Mouse (Mus musculus) mesoderm, embryonic 11.5 days (tissue): Measurements from ENCODE around the gene Gm20388.
A peak's percentile ranks its signal among the peaks of the same experiment; 100 is the strongest.

Experiments used
- DNase-seq: peaks from one replicate; pipeline ENCODE4 v3.0.0-alpha.2; 2012; ENCODE audit warnings: low read depth, low spot score

Gm20388 gene

DNA sequence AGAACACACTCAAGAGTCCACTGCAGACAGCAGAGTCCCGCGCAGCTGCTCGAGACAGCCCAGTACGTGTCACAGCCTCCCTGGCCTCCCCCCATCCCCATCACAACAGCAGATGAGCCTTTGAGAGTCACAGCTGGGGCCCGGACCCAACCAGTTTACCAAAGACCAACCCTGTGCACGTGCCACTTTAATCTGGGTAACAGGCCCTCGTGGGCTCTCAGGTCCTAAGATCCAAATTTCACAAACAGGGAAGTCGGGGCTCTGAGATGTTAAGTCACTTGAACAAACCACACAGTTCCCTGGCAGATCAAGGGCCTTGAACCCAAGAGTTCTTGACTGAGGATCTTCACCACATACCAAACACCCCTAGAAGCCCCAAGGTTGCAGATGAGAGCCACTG, 2010.9 kb downstream of the Gm20388 start:
- DNase-seq = no peak

DNA sequence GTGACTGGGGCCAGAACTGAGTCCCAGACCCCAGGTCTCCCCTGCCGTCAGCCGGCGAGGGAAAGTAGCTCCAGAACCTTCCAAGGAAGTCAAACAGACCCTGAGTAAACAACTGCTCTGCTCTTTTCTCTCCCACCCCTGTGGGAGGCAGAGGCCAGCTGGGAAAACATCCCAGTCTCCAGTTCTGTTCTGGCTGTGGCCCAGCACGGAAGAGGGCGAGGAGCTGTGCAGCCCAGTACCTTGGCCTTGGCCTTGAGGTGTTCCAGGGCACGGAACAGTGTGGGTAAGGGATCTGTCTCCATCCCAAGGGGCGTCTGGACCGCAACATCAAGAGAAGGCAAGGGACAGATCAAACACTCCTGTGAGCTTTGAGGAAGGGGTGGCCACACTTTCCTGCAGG, 2011.5 kb downstream of the Gm20388 start:
- DNase-seq = no peak

GRCm38 (mm10) chr8:121924681-121925080, 2014.0 kb downstream of the Gm20388 start:
- no peak for DNase-seq

DNA sequence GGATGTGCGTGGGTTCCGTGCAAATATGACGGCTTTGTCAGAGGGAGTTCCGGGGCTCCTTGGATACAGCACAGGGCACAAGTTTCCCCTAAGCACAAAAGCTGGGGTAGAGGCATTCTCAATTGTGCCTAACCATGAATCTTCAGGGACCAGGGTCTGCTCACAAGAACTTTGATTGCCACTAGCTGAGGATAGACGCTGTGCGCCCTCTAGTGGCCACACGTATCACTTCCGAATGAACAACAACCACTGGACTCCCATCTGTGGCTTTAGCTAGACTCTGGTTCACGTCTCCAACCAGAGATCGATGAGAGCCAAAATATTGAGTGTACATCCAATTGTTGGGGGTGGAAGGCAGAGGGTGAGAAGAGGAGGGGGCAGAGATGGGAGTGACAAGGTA, 2015.0 kb downstream of the Gm20388 start:
- peak; percentile 89 for DNase-seq

GRCm38 (mm10) chr8:121926266-121926665, 2015.6 kb downstream of the Gm20388 start:
- no peak for DNase-seq

- no peak for DNase-seq
Measured at GRCm38 (mm10) chr8:121927316-121927715, 2016.7 kb downstream of the Gm20388 start.

DNA sequence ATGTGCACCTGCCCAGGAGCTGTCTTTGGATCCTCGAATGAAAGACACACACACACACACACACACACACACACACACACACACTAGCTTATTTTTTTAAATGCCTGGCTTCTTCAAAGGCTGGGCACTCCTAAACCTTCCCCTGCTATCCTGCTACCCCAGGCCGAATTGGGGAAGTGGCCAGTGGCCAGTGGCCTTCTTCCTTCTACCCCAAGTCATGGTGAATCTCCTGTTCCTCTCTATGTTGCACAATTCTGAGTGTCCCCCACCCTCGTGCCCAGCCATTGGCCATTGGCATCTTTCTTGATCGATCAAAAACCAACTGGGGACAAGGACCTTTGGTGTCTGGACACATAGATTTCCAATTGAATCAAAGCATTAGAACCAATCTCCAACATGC, 2019.4 kb downstream of the Gm20388 start:
- DNase-seq = no peak

- DNase-seq = no peak
Measured at GRCm38 (mm10) chr8:121931571-121931970, 2020.9 kb downstream of the Gm20388 start.

DNA sequence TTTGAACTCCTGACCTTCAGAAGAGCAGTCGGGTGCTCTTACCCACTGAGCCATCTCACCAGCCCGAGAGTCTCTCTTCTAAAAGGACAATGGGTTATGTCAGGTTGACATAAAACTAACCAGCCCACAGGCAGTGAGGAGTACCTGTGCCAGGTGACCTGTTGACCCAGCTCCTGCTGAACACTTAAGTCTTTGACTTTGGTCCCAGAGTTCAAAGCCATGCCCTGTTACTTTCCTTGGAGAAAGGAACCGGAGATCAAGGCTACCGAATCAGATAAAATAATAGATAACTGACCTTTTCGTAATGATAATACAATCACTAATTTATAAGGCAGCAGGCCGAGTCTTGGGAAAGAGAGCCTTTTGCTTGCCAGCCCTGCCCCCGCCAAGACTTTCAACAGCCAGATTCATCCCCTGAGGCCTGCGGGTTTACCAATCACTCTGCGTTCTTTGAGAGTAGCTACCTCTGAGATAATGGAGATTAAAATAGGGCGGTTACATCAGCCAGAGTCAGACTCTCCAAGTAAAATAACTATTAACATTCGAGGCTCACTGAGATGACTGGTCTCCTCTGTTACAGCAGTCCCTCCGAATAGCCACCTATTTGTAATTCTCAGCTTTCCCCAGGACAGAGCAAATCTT, 2021.5 kb downstream of the Gm20388 start:
- no peak for DNase-seq

DNA sequence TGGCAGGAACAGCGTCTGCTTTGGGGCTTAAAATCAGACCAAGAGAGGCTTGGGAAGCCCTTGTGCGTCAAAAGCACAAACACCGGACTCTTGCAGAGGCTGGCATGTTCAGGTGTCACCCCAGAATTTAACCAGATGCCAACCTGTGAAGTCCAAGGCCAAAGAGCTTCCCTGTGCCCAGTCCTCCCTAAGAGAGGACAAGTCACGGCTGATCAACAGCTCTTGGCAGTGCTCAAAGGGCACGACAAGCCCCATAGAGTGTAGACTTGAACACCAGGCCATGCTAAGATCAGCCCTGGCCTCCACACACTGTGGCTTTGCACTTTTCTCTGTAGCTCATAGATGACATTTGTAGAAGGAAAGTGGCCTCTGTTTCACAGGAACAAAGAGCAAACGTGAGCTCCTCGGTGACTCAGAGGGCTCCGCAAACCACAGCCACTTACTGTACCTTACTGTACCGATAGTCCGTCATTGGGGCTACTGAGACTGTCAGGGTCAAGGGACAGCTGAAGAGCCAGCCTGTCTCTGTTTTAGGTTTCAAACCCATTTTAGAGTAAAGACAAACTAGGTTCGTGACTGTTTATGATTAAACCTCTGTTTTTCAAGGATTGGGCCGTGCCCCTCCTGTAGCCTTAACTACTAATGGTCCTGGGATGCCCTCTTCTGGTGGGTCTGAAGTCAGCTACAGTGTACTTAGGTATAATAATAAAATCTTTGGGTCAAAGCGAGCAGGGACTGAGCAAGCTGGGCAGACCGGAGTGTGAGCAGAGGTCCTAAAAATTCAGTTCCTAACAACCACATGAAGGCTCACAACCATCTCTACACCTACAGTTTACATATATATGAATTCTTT, 2022.3 kb downstream of the Gm20388 start:
- no peak for DNase-seq

DNA sequence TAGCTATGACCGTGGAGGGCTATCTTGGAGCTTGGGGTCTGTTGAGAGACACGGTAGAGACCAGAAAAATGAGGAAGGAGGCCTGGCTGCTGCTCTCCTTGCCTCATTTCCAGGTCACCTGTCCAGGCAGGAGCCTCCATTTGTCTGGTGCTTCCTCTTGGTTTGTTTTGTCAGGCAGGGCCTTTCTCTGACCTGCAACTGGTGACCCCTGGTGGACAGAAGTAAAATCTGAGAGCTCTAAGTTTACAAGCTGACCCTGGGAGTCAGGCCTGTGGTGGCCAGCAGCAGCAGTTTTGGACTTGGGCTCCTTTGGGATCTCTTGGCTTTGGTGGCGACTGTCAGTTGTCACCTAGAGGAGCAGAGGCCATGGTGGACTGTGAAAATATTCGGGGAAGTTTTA, 2023.9 kb downstream of the Gm20388 start:
- DNase-seq = peak; percentile 65

- no peak for DNase-seq
Measured at GRCm38 (mm10) chr8:121934923-121935322, 2024.3 kb downstream of the Gm20388 start.

- peak; percentile 77 for DNase-seq
Measured at GRCm38 (mm10) chr8:121935341-121936294, 2025.0 kb downstream of the Gm20388 start.

DNA sequence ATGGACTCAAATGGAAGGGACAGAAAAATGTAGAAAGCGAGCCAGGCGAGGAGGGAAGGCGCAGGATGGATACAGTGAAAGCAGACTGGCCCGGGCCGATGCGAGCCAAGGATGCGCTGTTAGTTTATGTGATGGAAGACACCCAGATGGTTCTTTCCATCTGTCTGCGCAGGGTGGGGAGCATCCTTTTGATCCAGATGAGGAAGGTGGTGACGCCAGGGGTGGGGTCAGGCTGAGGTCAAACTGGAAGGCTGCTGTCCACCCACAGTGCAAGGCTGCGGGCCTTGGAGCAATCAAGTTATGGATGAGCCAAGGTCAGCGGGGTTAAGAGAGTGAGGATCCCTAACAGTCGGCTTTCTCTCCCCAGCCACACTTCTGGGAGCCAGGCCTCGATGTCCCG, 2025.8 kb downstream of the Gm20388 start:
- DNase-seq = peak; percentile 60

DNA sequence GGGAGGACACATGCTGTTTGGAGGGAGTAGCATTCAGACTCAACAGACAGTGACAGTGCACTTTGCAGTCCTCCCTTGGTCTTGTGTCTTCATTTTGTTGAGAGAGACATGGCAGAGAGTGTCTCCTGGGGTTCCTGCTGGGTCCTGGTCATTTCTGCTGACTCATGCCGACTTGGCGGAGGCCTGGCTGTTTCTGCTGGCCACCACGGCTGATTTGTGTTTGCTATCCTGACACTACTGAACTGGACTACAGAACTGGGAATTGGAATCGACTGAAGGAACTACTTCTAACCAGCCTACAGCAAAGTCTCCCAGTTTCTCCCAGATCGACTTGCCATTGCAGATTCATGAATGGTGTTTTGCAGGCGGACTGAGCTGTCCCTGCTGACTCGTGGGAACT, 2028.1 kb downstream of the Gm20388 start:
- DNase-seq = no peak

GRCm38 (mm10) chr8:121943057-121943540, 2032.5 kb downstream of the Gm20388 start:
- no peak for DNase-seq

GRCm38 (mm10) chr8:121943716-121944115, 2033.1 kb downstream of the Gm20388 start:
- DNase-seq = no peak

- DNase-seq = no peak
Measured at GRCm38 (mm10) chr8:121944831-121945230, 2034.2 kb downstream of the Gm20388 start, which contains the start of gene Car5a. TSS of gene Car5a (minus strand) at chr8:121944904.

DNA sequence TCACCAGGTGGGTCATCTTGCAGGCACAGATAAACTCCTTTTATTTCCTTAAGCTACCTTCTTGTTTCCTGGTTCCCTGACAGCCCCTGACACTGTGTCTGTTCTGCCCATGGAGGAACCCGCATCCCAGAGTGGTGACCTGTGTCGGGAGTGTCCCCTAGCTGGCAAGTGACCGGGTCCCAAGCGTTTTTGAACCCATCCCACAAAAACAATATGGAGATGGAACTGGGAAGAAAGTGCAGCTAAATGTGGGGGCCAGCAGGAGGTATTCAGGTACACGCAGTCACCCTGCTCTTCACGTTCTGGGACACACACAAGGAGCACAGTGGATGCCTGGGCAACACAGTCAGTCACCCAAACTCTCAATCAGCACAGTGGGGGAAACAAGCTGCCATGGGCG, 2035.7 kb downstream of the Gm20388 start:
- no peak for DNase-seq

DNA sequence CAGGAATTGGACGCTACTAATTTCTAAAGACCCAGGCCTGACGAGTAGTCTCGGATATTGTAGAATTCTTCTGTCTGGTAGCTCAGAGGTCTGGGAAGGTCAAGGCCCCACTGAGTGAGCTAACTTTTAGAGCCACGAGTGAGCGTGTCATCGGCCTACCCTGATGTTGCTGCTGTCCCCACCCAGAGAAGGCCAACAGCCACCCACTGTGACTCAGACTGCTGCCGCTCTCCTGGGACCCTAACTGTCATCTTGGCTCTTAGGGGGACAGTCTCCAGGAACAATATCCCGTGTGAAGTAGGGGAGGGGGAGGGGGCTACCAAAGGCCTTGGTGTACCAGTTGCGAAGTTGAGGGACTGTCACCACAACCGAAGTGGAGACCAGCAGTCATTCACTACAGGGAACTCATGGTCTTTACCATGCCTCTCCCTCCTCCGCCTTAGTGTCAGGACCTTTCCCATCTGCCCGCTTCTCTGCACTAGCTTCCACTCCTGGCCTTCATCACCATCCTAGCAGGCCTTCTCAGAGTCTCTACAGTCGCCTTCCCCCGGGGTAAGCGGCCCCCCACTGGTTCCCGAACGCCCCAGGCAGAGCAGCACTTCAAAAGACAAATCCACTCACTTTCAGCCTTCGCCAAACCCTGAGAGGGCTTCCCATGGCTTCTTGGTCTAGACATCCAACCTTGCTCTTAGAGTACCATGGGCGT, 2036.6 kb downstream of the Gm20388 start:
- no peak for DNase-seq

- peak; percentile 93 for DNase-seq
Measured at GRCm38 (mm10) chr8:121947753-121948141, 2037.1 kb downstream of the Gm20388 start.
